Mouse (Mus musculus) cerebellum, adult 11-12 months (tissue): ENCODE measurements around the gene Apbb1ip.

Source experiments
- DNase-seq: peaks from one replicate; pipeline ENCODE4 v3.0.0; 2022

The Apbb1ip gene

DNA sequence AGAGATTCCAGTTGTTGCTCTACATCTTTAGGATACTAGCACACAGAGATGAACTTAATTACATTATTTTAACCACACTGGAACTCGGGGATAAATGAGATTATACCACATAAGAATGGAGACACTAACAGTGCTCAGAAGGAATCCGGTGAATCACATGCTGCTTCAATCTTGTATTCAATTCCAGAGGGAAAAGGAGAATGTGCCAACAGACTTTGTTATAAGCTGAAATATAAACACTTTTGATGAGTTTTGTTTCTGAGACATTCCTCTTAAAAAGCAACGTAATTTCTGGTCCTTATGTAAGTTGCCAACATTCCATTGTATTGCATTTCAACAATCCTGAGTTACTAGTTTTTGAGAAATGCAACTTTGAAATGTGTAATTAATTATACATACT, 1.8 kb downstream of the Apbb1ip start:
- no peak for DNase-seq

GRCm38 (mm10) chr2:22776568-22777230, 2.8 kb downstream of the Apbb1ip start:
- no peak for DNase-seq

DNA sequence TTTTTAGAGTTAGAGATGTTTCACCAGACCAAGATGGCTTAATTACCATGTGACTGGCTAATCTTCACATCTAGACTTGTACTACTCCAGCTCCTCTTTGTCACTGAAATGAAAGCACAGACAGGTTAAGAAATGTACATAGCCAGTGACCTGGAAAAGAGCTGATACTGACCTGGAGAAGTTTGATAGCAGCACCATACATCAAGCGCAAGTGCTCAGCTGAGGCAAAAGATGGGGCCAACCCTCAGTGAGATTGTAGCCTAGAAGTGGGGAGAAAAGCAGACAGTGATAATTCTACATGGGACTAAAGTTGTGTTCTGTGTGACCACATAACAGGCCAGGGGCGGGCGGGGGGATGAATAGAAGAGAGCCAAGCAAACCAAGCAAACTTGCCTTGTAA, 3.9 kb downstream of the Apbb1ip start:
- DNase-seq, result no peak

- DNase-seq, result no peak
Measured at GRCm38 (mm10) chr2:22780884-22781283, 7.0 kb downstream of the Apbb1ip start.

DNA sequence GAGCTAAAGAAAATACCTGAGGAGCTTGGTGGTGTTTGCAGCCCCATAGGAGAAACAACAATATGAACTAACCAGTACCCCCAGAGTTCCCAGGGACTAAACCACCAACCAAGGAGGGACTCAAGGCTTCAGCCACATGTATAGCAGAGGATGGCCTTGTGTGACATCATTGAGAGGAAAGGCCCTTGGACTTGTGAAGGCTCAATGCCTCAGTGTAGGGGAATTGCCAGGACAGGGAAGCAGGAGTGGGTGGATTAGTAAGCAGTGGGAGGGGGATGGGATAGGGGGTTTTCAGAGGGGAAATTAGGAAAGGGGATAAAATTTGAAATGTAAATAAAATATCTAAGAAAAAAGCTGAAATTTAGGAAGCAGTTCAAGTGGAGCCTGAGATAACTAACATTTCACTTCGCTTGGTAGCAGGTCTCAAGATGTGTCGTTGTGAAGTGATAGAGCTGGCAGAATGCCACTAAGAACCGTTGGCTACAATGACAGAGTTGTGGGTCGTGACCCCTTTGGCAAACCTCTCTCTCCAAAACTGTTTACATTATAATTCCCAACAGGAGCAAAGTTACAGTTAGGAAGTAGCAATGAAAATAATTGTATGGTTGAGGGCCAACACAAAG, 7.6 kb downstream of the Apbb1ip start:
- no peak for DNase-seq

DNA sequence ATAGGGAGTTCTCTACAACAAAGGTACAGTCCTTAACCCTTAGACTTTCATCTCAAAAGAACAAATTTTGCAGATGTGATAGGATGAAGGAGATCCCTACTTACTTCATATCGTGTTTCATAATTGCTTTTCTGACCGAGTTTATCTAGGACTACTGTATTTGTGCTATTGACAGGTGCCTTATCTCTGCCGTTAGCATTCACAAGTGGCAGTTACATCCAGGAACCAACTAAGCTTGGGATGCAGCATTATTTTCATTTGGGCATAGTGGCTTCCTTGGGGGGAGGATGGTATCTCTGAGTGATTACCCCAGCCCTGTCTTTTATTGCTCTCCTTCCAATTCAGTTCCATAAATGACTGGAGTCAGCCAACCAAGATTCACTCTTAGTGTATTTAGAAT, 8.2 kb downstream of the Apbb1ip start:
- no peak for DNase-seq

- no peak for DNase-seq
Measured at GRCm38 (mm10) chr2:22783137-22783638, 9.3 kb downstream of the Apbb1ip start.

DNA sequence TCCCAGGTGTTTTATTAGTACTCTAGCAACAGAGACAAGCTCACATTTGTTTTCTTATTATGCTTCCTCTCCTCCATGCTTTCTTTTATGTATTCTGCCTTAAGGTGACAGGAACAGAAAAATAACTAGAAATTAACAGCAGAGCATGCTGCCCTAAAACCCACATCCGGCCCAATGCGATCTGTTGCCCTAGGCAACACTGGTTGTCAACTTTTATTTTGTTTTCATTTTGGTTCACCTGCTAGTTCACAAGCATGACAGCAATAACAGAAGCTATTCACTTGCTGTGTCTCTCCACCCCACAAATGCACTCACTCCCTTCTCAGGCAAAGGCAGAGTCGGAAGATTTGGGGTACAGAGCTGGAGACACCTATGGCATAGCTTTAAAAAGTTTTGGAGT, 10.3 kb downstream of the Apbb1ip start:
- DNase-seq, result no peak

DNA sequence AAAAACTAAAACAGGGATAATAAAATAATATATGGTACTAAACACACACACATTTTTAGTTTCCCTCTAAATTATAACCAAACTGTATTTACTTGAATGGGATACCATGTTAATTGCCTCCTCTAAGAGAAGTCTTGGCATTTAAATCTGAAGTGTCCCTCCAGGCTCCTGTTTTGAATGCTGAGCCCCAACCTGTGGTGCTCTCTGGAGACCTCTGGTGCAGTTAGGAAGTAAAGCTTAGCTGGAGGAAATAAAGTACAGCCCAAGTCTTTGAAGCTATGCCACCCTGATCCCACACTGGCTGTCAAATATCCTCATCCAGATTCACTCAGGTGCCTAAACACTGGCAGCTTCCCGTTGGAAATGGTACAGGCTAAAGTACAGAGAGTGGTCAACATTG, 10.9 kb downstream of the Apbb1ip start:
- no peak for DNase-seq

- no peak for DNase-seq
Measured at GRCm38 (mm10) chr2:22788658-22789057, 14.8 kb downstream of the Apbb1ip start.

GRCm38 (mm10) chr2:22789576-22789975, 15.7 kb downstream of the Apbb1ip start:
- DNase-seq, result no peak

DNA sequence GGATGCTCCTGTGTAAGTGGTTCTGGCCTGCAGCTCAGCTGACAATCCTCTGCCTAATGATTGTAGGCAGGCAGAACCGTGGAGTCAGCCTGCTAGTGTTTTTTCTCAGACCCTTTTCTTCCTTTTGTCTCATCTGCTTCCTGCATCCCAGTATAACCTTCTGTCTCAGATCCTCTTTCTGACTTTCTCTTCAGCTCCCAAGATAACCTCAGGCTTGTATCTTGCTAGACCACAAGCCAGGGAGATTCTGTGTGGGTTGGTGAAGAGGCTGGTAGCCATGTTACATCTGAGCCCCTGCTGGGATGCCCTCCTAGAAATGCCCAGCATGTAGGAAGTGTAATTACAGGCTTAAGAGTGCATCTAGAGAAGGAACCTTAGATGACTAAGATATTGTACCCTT, 16.5 kb downstream of the Apbb1ip start:
- no peak for DNase-seq

DNA sequence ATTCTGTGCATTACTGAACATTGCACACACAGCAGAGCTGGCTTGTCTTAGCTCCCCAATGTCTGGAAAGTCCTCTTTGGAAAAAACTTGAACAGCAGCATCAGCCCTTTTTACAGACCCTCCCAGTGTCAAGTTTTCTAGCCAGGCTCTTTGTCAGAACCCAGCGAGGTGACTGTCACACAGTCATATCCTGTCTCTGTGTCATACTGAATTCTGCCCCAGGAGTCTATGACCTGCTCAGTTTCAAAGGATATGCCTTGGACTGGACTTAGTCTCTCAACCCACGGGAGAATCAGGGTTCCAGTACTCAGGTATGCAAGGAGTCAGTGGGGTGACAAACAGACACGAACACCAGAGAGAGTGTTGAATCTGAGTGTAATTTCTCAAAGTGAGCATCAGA, 21.2 kb downstream of the Apbb1ip start:
- DNase-seq, result no peak

DNA sequence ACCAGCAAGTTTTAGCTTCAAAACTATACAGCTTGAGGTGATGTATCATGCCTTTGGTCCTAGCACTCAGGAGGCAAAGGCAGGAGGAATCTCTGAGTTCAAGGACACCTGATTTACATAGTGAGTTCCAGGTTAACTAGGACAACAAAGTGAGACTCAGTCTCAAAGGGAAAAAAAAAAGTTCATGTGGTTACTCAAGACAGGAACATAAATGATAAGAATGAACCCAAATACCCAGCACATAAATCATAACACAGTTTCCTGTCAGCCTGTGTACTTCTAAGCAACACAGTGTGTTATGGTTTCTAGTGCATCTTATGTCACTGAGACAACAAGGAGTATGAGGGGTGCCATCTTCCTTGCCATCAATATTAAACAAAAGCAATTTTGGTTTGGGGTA, 22.6 kb downstream of the Apbb1ip start:
- DNase-seq, result no peak

GRCm38 (mm10) chr2:22799430-22800041, 25.6 kb downstream of the Apbb1ip start:
- DNase-seq, result no peak

DNA sequence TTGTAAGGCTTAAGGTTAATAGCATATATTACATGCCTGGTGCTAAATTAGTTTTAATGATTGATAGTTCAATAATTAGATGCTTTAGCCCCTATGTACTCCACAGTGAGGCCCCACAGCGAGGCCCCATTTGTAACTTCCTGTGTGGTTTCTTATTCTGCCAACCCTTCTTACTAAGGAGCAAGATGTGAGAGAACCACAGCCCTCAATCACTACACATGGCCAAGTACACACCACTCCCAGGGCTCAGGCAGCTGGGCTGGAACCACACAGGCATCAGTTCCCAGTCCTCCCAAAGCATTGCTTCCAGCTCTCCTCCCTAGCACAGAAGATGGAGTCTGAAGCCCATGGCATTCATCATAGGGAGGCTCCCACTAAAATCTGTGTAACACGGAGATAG, 31.7 kb downstream of the Apbb1ip start:
- no peak for DNase-seq

- DNase-seq, result no peak
Measured at GRCm38 (mm10) chr2:22806576-22806975, 32.7 kb downstream of the Apbb1ip start.

- DNase-seq, result no peak
Measured at GRCm38 (mm10) chr2:22807312-22807711, 33.4 kb downstream of the Apbb1ip start.

DNA sequence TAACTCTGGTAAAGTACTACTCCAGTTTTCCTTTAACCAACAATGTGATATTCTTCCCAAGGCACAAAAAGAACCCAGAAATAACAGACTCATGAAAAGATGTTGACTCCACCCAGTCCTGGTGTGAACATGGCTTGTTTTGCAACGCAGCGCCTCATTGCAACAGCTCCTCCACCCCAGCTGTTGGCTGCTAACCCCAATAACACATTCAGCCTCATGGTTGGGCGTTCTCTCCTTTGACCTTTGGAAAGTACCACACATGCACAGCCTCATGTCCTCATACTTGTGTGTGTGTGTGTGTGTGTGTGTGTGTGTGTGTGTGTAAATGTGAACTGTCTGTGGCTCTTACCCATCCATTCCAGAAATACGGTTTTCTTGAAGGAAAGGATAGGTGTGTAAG, 37.0 kb downstream of the Apbb1ip start:
- DNase-seq, result no peak

DNA sequence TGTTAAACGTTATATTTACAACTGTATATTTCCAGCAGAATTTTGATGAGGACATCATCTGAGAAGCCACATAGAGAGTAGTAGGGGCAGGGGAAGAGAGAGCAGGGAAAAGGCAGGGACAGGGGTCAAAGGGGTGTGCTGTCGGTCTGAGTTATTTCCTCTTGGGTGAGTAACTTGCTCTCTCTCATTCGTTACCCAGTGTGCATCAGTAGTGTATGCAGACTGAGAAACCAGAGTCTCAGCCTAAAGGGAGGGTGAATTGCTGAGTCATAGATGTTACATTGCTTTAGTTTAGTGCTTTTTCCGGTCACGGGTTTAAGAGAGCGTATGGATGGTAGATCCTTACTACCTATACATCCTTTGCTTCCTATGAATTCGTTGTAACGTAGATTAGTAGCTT, 37.6 kb downstream of the Apbb1ip start:
- DNase-seq, result no peak

DNA sequence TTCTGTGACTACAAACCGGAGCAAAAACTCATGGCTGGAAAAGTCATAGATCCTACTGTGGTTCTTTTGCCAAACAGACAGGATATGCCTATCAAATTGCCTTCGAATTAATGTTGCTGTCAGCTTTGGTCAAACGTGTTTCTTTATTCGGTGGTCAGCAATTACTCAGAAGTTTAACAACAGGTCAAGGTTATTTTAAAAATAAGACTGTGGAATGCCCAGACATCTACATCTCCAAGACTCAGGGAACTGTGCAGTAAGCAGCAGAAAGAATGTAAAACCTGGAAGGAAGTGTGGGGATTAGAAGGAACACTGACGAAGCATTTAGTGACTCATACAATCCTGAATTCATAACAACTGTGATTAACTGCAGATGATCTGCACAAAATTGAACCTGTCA, 40.0 kb downstream of the Apbb1ip start:
- DNase-seq, result no peak

- DNase-seq, result no peak
Measured at GRCm38 (mm10) chr2:22815674-22816073, 41.8 kb downstream of the Apbb1ip start.

DNA sequence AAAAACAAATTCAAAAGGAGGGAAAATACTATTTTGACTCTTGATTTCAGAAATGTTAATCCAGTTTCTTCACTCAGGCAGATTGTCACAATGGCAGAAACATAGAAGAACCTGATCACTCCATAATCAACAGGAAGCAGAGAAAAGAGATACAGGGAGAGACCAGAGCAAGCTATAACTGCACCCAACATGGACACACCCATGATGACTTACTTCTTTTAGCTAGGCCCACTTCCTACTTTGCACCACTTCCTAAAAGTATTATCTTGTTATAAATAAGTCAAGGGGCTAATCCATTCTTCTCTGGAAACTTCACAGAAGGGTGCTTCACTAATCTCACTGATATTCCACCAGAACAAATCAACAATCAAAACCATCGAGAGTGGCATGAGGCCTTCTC, 42.3 kb downstream of the Apbb1ip start:
- no peak for DNase-seq

GRCm38 (mm10) chr2:22822293-22822692, 48.4 kb downstream of the Apbb1ip start:
- no peak for DNase-seq
